Mouse (Mus musculus): ENCODE results near the gene Svop. TPM values are rescaled to one million over a fixed set of nuclear protein-coding genes. Genes with fewer than 3 reads are reported as not detected.

Svop gene
- polyA plus RNA-seq, 1 experiment from 2014 or later, result not detected

GRCm38 (mm10) chr5:113989437-113990024 is 101.8 kb downstream of the Svop start:
- H3K4me2 ChIP-seq, result peak overlapping the region; percentile 60
- H3K4me3 ChIP-seq, result peak overlapping the region; percentile 41
- peak overlapping the region; percentile 85 for H3K27ac ChIP-seq
- 62% methylated on average over 20 of the region's 20 CpGs for WGBS (ENCODE audit: insufficient replicate concordance)
- H3K4me1 ChIP-seq, result peaks cover 96% of the 10 kb centered on the region
- H3K9ac ChIP-seq, result peak overlapping the region; percentile 61
- ATAC-seq, result peak; percentile 64
- no peaks in the 10 kb centered on the region for H3K9me3 ChIP-seq (replicated peaks)
- peaks cover 15% of the 10 kb centered on the region for H3K36me3 ChIP-seq
- 0 out of 2 replicates have a peak, but pooled peaks cover 4% of the 10 kb centered on the region for H3K27me3 ChIP-seq (replicated peaks)

GRCm38 (mm10) chr5:113986182-113986961 is 105.0 kb downstream of the Svop start:
- Histone ChIP-seq H3K27me3 (replicated peaks) (no peaks in the 10 kb centered on the region), H3K4me1 (peaks cover 98% of the 10 kb centered on the region), H3K36me3 (peaks cover 37% of the 10 kb centered on the region), H3K4me3 (0 out of 2 replicates have a peak overlapping the region, but pooled peaks have one; percentile 6), H3K9me3 (replicated peaks) (no peaks in the 10 kb centered on the region), H3K27ac (peak overlapping the region; percentile 96), H3K4me2 (peak overlapping the region; percentile 76), H3K9ac (peak overlapping the region; percentile 75)
- ATAC-seq, result no peak
- 43% methylated on average over 9 of the region's 9 CpGs for WGBS (ENCODE audit: insufficient replicate concordance)

- H3K4me1 ChIP-seq, result peaks cover 98% of the 10 kb centered on the region
- H3K9ac ChIP-seq, result peak overlapping the region; percentile 75
- H3K4me2 ChIP-seq, result peak overlapping the region; percentile 76
- no peak overlapping the region; the same call in 1 of the 2 replicates for H3K4me3 ChIP-seq
- WGBS (ENCODE audit: insufficient replicate concordance), result 50% methylated on average over 2 of the region's 2 CpGs
- peaks cover 40% of the 10 kb centered on the region for H3K36me3 ChIP-seq
- no peaks in the 10 kb centered on the region for H3K27me3 ChIP-seq (replicated peaks)
- no peak for ATAC-seq
- H3K27ac ChIP-seq, result peak overlapping the region; percentile 96
- no peaks in the 10 kb centered on the region for H3K9me3 ChIP-seq (replicated peaks)
These were observed 105.6 kb downstream of the Svop start for GRCm38 (mm10) chr5:113985737-113986136.

- peak overlapping the region; percentile 96 for H3K27ac ChIP-seq
- H3K9me3 ChIP-seq (replicated peaks), result no peaks in the 10 kb centered on the region
- peak overlapping the region; percentile 75 for H3K9ac ChIP-seq
- peaks cover 38% of the 10 kb centered on the region for H3K36me3 ChIP-seq
- peaks cover 98% of the 10 kb centered on the region for H3K4me1 ChIP-seq
- 41% methylated on average over 13 of the region's 13 CpGs for WGBS (ENCODE audit: insufficient replicate concordance)
- peak overlapping the region; percentile 76 for H3K4me2 ChIP-seq
- ATAC-seq, result peak; percentile 90
- no peaks in the 10 kb centered on the region for H3K27me3 ChIP-seq (replicated peaks)
- H3K4me3 ChIP-seq, result peak overlapping the region; percentile 50
These were observed 107.2 kb downstream of the Svop start for GRCm38 (mm10) chr5:113984025-113984740.

GRCm38 (mm10) chr5:113983541-113983940 is 107.8 kb downstream of the Svop start:
- peak overlapping the region; percentile 76 for H3K4me2 ChIP-seq
- ATAC-seq, result no peak
- H3K9me3 ChIP-seq (replicated peaks), result no peaks in the 10 kb centered on the region
- H3K4me3 ChIP-seq, result peak overlapping the region; percentile 50
- H3K9ac ChIP-seq, result peak overlapping the region; percentile 75
- peak overlapping the region; percentile 96 for H3K27ac ChIP-seq
- peaks cover 35% of the 10 kb centered on the region for H3K36me3 ChIP-seq
- peaks cover 98% of the 10 kb centered on the region for H3K4me1 ChIP-seq
- WGBS (ENCODE audit: insufficient replicate concordance), result 50% methylated on average over 6 of the region's 6 CpGs
- H3K27me3 ChIP-seq (replicated peaks), result no peaks in the 10 kb centered on the region

- 76% methylated on average over 8 of the region's 8 CpGs for WGBS (ENCODE audit: insufficient replicate concordance)
These were observed 109.5 kb downstream of the Svop start for GRCm38 (mm10) chr5:113981843-113982242.

GRCm38 (mm10) chr5:113981171-113981570 is 110.2 kb downstream of the Svop start:
- peak overlapping the region; percentile 60 for H3K9ac ChIP-seq
- 49% methylated on average over 6 of the region's 6 CpGs for WGBS (ENCODE audit: insufficient replicate concordance)
- peak overlapping the region; percentile 63 for H3K4me2 ChIP-seq
- H3K4me1 ChIP-seq, result peaks cover 99% of the 10 kb centered on the region
- peak overlapping the region; percentile 96 for H3K27ac ChIP-seq
- peaks cover 45% of the 10 kb centered on the region for H3K36me3 ChIP-seq
- no peaks in the 10 kb centered on the region for H3K9me3 ChIP-seq (replicated peaks)
- H3K27me3 ChIP-seq (replicated peaks), result no peaks in the 10 kb centered on the region
- no peak overlapping the region for H3K4me3 ChIP-seq
- ATAC-seq, result no peak

More at GRCm38 (mm10) chr5:113981843-113982242, 109.5 kb downstream of the Svop start:
- H3K4me2 ChIP-seq, result peak overlapping the region; percentile 63
- H3K4me1 ChIP-seq, result peaks cover 99% of the 10 kb centered on the region
- H3K27ac ChIP-seq, result peak overlapping the region; percentile 96
- no peak for ATAC-seq
- peak overlapping the region; percentile 60 for H3K9ac ChIP-seq
- H3K4me3 ChIP-seq, result peak overlapping the region; percentile 1; the same call in 1 of the 2 replicates
- H3K9me3 ChIP-seq (replicated peaks), result no peaks in the 10 kb centered on the region
- no peaks in the 10 kb centered on the region for H3K27me3 ChIP-seq (replicated peaks)
- H3K36me3 ChIP-seq, result peaks cover 39% of the 10 kb centered on the region

GRCm38 (mm10) chr5:113980511-113980910 is 110.9 kb downstream of the Svop start:
- no peaks in the 10 kb centered on the region for H3K9me3 ChIP-seq (replicated peaks)
- peak; percentile 49 for ATAC-seq
- H3K27ac ChIP-seq, result peak overlapping the region; percentile 96
- H3K9ac ChIP-seq, result peak overlapping the region; percentile 60
- H3K4me1 ChIP-seq, result peaks cover 99% of the 10 kb centered on the region
- no peaks in the 10 kb centered on the region for H3K27me3 ChIP-seq (replicated peaks)
- WGBS (ENCODE audit: insufficient replicate concordance), result 21% methylated on average over 1 of the region's 1 CpGs
- peak overlapping the region; percentile 63 for H3K4me2 ChIP-seq
- H3K36me3 ChIP-seq, result peaks cover 48% of the 10 kb centered on the region
- peak overlapping the region; percentile 18; the same call in 1 of the 2 replicates for H3K4me3 ChIP-seq

- Histone ChIP-seq H3K4me2 (peak overlapping the region; percentile 85), H3K9me3 (replicated peaks) (no peaks in the 10 kb centered on the region), H3K9ac (peak overlapping the region; percentile 64), H3K27me3 (replicated peaks) (no peaks in the 10 kb centered on the region), H3K4me1 (peaks cover 100% of the 10 kb centered on the region), H3K27ac (peak overlapping the region; percentile 97), H3K4me3 (no peak overlapping the region), H3K36me3 (peaks cover 41% of the 10 kb centered on the region)
- peak; percentile 78 for ATAC-seq
- WGBS (ENCODE audit: insufficient replicate concordance), result 56% methylated on average over 8 of the region's 8 CpGs
These were observed 114.1 kb downstream of the Svop start for GRCm38 (mm10) chr5:113977309-113977708.

Measured in liver, embryonic 12.5 days (tissue).